ENCODE assay signal across 9 mouse cellular contexts in genomic region chr10:94562188-94562587, GRCm38 (mm10).
DNase-seq lines count a peak whose midpoint lies in the region; ATAC-seq and TF ChIP-seq lines count a peak whose summit lies in the region.
"Had no signal": no experiment of that assay in that cellular context is flagged by ENCODE, and none has a peak within 500 bp of the region (broad histone marks: within the 10 kb centered on the region; RNA-seq: fewer than 3 reads in every experiment).

No protein-coding gene starts in this region.

- no peak overlapping the region for H3K27ac ChIP-seq in cerebellum, adult 2 months (ENCODE audit: insufficient read depth, low read length)
- H3K27ac ChIP-seq in small intestine, adult 2 months (ENCODE audit: insufficient read depth, low read depth, low read length) = no peak overlapping the region
- H3K27ac ChIP-seq in forebrain, embryonic 14.5 days (ENCODE audit: low read depth, low read length) = no peak overlapping the region
- H3K27ac ChIP-seq: midbrain, embryonic 12.5 days had no signal

- no peaks in the 10 kb centered on the region for H3K9me3 ChIP-seq in forebrain, embryonic 14.5 days (replicated peaks; ENCODE audit: control insufficient read depth, low read length)
- H3K9me3 ChIP-seq: midbrain, embryonic 12.5 days had no signal

- peaks cover 2% of the 10 kb centered on the region; the same call in 1 of the 2 replicates for H3K36me3 ChIP-seq in small intestine, adult 2 months (ENCODE audit: control insufficient read depth, insufficient read depth, low read length)
- H3K36me3 ChIP-seq in forebrain, embryonic 14.5 days (ENCODE audit: control insufficient read depth, insufficient read depth, low read length) = no peaks in the 10 kb centered on the region
- H3K36me3 ChIP-seq: midbrain, embryonic 12.5 days had no signal

- no peak overlapping the region for H3K4me3 ChIP-seq in cerebellum, adult 2 months (replicated peaks; ENCODE audit: insufficient read depth, low read depth, low read length)
- no peak overlapping the region for H3K4me3 ChIP-seq in small intestine, adult 2 months (ENCODE audit: low read depth, low read length)
- no peak overlapping the region for H3K4me3 ChIP-seq in forebrain, embryonic 14.5 days (ENCODE audit: low read depth, low read length)
- H3K4me3 ChIP-seq: midbrain, embryonic 12.5 days had no signal

- TF ChIP-seq POLR2A in cerebellum, adult 2 months (IDR thresholded peaks at IDR 0.05; ENCODE audit: borderline replicate concordance, insufficient read depth, low read length) = no peak
- no peak for TF ChIP-seq POLR2A in small intestine, adult 2 months (IDR thresholded peaks at IDR 0.05; ENCODE audit: low read depth, low read length)

- 27% methylated on average over 1 of the region's 1 CpGs for WGBS in cerebellum, adult 2 months
- WGBS in small intestine, adult 2 months = 31% methylated on average over 1 of the region's 1 CpGs
- WGBS in forebrain, embryonic 14.5 days = 14% methylated on average over 1 of the region's 1 CpGs

- TF ChIP-seq CTCF in cerebellum, adult 2 months (IDR thresholded peaks at IDR 0.05; ENCODE audit: borderline replicate concordance, insufficient read depth, low read depth, low read length) = peak; percentile 35; the same call in 1 of the 2 replicates
- TF ChIP-seq CTCF in small intestine, adult 2 months (IDR thresholded peaks at IDR 0.05; ENCODE audit: extremely low read depth, insufficient read length, insufficient replicate concordance, low read depth, low read length) = peak; percentile 38; the same call in 1 of the 2 replicates

- H3K9ac ChIP-seq in forebrain, embryonic 14.5 days (ENCODE audit: low read length) = no peak overlapping the region
- H3K9ac ChIP-seq: midbrain, embryonic 12.5 days had no signal

- H3K27me3 ChIP-seq in cerebellum, adult 2 months (ENCODE audit: control insufficient read depth, insufficient read depth, low read length) = no peaks in the 10 kb centered on the region
- H3K27me3 ChIP-seq in small intestine, adult 2 months (ENCODE audit: control insufficient read depth, insufficient read depth, low read length) = no peaks in the 10 kb centered on the region
- H3K27me3 ChIP-seq in forebrain, embryonic 14.5 days (replicated peaks; ENCODE audit: control insufficient read depth, insufficient read depth, low read length) = no peaks in the 10 kb centered on the region

- no peak overlapping the region for H3K4me2 ChIP-seq in forebrain, embryonic 14.5 days (ENCODE audit: low read length)
- H3K4me2 ChIP-seq: midbrain, embryonic 12.5 days had no signal

- intact Hi-C loops in left cerebral cortex, postnatal 4 days (cut with DNase I) = no loop called here
- intact Hi-C loops in left cerebral cortex, postnatal 10 days (cut with DNase I) = no loop called here

- no peaks in the 10 kb centered on the region for H3K4me1 ChIP-seq in cerebellum, adult 2 months (ENCODE audit: control insufficient read depth, insufficient read depth, low read length)
- H3K4me1 ChIP-seq in small intestine, adult 2 months (ENCODE audit: control insufficient read depth, insufficient read depth, insufficient read length, low read length) = peaks cover 8% of the 10 kb centered on the region; the same call in 1 of the 2 replicates
- no peaks in the 10 kb centered on the region for H3K4me1 ChIP-seq in forebrain, embryonic 14.5 days (ENCODE audit: control insufficient read depth, insufficient read depth, low read length)

- no peak for DNase-seq in cerebellum, adult 2 months
- DNase-seq in cerebellum, adult 9-10 months = no peak
- peak; percentile 52 for DNase-seq in left cerebral cortex, postnatal 4 days
- no peak for DNase-seq in left cerebral cortex, postnatal 10 days (ENCODE audit: extremely low spot score in 1 of 2, low spot score in 2 of 2)
- peak; percentile 29 to 56 for DNase-seq in adrenal gland, postnatal 36 days
- no peak for DNase-seq in forebrain, embryonic 14.5 days (ENCODE audit: low spot score)
- no peak for DNase-seq in gastrocnemius, adult 8-10 months (ENCODE audit: low spot score in 2 of 2)

- no peak for ATAC-seq in forebrain, embryonic 14.5 days

Comparison
In these comparisons a context has a peak if more than half of its experiments do, and no peak if none do; other contexts are left out.
1. DNase-seq: peak in left cerebral cortex, postnatal 4 days (single experiment) and adrenal gland, postnatal 36 days (2 of 2); none in cerebellum, adult 2 months (0 of 2), cerebellum, adult 9-10 months (single experiment), left cerebral cortex, postnatal 10 days (0 of 2), forebrain, embryonic 14.5 days (single experiment) and gastrocnemius, adult 8-10 months (0 of 2).